Mouse (Mus musculus) embryonic stem cell, embryonic (primary cell): ENCODE data around the gene Tle4.

Source experiments
- CTCF ChIA-PET, 4 experiments: fragments of 300-600 bp in 2 of 4; fragments of 350-600 bp in 2 of 4; sonication (Branson Sonifier 250); formaldehyde crosslinking; loops; one replicate each; lab custom pipeline; 2022; ENCODE audit warnings: inconsistent platforms in 2 of 4; lab: Charles Lee
- POLR2A ChIA-PET, 4 experiments: fragments of 300-600 bp in 2 of 4; fragments of 350-600 bp in 2 of 4; sonication (Branson Sonifier 250); formaldehyde crosslinking; loops; one replicate each; lab custom pipeline; 2022; ENCODE audit warnings: antibody characterized with exemption in 4 of 4, inconsistent platforms in 1 of 4; lab: Charles Lee

Gene Tle4

DNA sequence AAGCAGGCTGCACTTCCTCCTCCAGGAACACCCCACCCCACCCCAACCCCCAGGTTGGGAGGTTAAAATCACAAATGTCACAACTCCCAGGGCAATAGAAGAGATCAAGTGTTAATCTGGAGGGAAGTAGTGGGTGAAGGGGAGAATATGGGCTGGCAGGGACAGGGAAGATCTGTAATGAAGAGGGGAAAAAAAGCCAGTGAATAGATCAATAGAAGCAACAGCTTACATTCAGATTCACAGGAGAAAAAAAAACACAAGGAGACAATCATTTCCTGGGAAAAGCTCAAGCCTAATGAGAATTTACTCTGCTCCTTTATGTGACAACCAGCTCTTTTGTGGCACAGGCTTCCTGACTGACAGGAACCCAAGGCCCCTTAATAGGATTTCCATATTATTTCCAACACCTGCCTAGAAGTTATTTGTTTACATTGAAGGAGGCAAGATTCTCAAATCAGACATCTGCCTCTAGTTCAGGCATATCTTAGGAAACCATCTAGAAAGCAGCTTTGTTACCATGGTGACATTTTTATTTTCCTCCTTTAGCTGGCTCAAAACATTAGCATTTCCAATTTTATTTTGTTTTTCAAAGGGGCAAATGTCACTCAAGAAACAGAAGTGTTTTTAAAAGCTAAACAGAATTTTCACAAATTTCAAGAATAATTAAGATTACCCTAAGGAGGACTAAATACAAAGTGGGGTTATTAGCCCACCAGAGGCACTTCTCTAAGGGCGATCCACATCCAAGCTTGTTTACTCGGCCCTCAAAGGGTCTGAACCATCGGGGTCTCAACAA lies 90.8 kb downstream of the Tle4 start:
- POLR2A ChIA-PET, result interaction anchor here in 3 of 4 experiments (0.8 to 3.7 kb wide), 9 partner anchors 11 to 166 kb away, joined by 3 to 19 read pairs (median 3); partner anchors contain the start of gene Tle4 (in 2 of the 3)
- CTCF ChIA-PET, result no interaction called here

DNA sequence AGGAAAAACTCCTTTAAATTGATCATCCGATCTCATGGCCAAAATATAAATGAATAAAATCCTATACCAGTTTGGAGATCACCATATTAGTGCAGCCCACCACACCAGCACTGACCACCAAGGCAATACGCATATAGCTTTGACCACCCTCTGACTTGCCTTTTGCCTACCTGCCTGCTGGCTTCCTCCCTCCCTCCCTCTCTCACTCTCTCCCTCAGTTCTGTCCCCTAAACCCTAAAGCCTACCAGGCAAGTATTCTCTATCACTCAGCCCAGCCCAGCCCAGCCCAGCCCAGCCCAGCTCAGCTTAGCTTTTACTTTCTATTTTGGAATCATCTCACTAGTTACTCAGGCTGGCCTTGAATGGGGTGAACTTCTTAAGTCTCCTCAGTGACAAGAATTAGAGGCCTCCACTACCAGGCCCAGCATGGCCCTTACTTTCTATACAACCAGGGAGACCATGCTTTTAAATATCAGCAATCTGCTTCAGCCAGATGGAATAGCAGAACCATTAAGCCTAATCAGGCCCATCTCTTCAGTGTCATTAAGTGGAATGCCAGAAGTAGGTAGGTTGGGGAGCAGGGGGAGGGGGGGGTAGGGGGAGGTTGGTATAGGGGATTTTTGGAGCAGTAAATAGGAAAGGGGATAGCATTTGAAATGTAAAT lies 91.8 kb downstream of the Tle4 start:
- CTCF ChIA-PET, result no interaction called here
- POLR2A ChIA-PET, result interaction anchor here in 2 of 4 experiments (0.9 to 3.7 kb wide), 6 partner anchors 10 to 92 kb away, joined by 3 to 19 read pairs (median 5); partner anchors contain the start of gene Tle4 (in 2 of the 2)

DNA sequence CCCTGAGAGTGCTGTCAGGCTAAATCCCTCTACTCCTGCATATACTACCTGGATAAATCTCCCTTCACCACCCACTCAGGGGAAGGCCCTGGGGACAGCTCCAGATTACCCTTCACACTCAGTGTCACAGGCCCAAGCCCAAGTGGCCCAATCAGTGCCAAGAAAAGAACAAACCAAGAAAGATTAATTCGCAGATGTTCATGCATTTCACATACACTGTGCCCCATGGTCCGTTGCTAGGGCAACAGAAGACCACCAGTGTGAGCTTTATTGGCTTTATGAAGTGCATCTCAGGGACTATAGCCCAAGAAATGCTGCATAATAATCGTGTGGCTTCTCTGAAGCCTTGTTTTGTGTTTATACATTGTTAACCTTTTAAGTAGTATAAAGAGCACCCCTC lies 92.5 kb downstream of the Tle4 start:
- CTCF ChIA-PET, result no interaction called here
- POLR2A ChIA-PET, result interaction anchor here in 2 of 4 experiments (0.9 to 3.7 kb wide), 6 partner anchors 9 to 93 kb away, joined by 3 to 19 read pairs (median 3); partner anchors contain the start of gene Tle4 (in 2 of the 2)

DNA sequence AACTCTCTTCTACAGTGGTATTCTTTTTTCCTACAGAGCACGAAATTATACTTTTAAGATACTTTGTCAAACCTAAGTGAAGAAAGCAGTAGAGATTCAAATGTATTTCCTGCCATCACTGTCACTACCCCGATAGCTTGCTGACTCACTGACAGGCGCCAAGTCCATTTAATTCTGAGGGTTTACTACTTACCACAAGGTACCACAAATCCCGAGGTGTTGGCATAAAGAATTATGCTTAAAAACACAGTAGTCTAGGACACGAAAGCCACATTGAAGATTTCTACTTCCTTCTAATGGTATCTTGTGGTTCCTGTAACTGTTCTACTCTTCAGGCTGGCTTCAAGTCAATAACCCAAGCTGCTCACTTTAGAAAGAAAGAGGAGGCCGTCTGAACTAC lies 94.0 kb downstream of the Tle4 start:
- ChIA-PET CTCF (no interaction called here), POLR2A (interaction anchor here in 1 of 4 experiments (1.0 kb wide), 1 partner anchor 10 kb away, joined by 3 read pairs; no protein-coding TSS in a partner anchor)

DNA sequence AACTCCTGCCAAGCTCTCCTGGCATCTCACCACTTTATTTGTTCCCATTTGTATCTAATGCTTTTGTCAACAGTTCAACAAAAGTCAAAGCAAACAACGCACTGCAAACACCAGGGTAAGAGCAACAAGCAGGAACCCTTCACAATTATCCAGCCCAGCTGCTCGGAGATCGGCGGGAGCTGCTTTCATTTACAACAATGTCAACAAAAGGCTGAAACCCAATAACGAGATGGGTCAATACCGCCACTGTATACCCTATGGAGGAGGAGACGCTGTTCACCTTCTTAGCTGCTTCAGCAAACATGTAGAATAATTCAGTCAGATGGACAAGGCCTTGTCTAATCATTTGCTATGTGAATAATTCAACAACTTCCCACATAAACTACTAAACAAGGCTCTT lies 95.6 kb downstream of the Tle4 start:
- ChIA-PET POLR2A (interaction anchor here in 1 of 4 experiments (1.1 to 1.3 kb wide), 4 partner anchors 11 to 205 kb away, joined by 3 to 4 read pairs (median 3); no protein-coding TSS in a partner anchor), CTCF (no interaction called here)

DNA sequence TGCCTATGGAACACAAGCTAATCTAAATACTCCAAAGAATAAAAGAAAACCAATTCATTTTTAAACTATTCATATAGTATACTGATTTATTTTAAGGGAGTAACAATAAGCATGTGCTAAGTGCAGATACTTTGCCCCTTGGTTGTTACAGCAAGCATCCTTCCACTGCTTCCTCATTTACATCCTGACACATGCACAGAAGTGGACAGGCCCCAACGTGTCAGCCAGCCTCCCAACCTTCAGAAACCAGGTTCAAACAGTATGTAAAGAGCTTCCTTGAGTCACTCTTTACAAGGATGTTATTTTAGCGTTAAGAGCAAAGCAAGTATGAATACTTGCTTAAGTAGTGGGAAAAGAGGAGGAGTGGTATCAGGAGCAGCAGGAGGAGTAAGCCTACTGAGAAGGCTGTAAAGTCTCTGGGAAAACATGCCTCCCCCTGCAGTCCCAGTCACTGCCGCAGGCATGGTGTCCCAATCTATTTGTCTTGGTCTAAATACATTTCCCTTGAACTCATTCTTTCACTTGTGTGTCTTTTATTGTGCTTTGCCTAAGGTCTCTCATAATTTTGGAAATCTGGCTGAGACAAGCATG lies 97.9 kb downstream of the Tle4 start:
- ChIA-PET POLR2A (interaction anchor here in 1 of 4 experiments (0.8 to 2.0 kb wide), 5 partner anchors 12 to 97 kb away, joined by 3 to 8 read pairs (median 3); partner anchors contain the start of gene Tle4), CTCF (interaction anchor here in 2 of 4 experiments (0.6 to 1.5 kb wide), 2 partner anchors 50 to 129 kb away, joined by 3 to 8 read pairs; no protein-coding TSS in a partner anchor)

DNA sequence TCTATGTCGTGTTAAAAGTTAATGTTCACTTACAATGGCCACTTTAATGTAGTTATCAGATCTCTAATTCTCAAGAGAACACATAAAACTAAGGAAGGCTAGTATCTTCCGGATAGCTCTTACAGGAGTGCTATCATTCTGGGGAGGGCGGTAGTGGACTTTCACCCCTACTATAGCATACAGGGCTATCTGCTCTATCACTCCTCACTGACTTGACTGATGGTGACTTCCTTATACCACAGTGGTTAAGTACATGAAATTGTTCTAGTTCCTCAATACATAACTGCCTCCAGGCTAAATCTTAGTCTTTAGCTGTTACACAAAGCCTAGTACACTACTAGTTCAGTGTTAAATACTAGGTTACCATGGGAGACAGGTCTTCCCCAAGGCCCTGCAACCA lies 104.8 kb downstream of the Tle4 start:
- POLR2A ChIA-PET, result no interaction called here
- CTCF ChIA-PET, result no interaction called here

DNA sequence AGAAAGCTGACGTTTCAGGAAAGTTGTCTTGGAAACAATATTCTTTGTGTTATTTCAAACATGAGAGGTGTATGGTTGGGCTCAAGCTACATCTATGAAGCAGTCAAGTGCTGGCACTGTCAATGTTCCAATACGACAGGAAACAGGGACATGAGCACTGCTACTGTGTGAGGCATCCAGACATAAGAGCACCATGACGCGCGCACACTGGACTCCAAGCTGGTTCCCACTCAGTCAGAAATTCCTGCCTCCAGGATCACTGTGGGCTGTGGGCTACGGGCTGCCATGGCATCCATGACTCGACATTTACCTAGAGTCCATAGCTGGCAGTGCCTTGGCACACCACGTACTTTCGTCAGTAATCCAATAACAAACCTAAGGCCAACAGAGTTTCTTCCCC lies 110.7 kb downstream of the Tle4 start:
- ChIA-PET POLR2A (interaction anchor here in 2 of 4 experiments (0.6 to 3.2 kb wide), 8 partner anchors 10 to 111 kb away, joined by 3 to 11 read pairs (median 4); partner anchors contain the start of gene Tle4 (in 2 of the 2)), CTCF (no interaction called here)

DNA sequence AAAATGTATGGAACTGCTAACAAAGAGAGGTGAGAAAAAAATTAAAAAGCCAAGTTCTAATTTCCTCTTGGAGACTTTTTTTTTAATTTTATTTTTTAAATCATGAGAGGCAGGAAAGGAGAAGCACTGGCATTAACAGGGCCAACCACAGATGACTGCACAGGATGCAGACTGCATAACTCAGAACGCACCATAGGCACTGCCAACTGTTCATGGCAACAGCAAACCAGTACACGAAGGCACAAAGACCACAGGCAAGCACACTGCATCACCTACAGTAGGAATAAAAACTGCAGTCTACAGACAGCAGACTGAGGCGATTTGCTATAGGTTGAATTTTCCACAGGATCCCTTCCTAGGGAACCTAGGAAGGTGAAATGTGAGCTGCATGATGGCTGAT lies 112.7 kb downstream of the Tle4 start:
- CTCF ChIA-PET, result no interaction called here
- POLR2A ChIA-PET, result interaction anchor here in 1 of 4 experiments (0.6 to 1.6 kb wide), 4 partner anchors 22 to 954 kb away, joined by 3 to 4 read pairs (median 3); no protein-coding TSS in a partner anchor

DNA sequence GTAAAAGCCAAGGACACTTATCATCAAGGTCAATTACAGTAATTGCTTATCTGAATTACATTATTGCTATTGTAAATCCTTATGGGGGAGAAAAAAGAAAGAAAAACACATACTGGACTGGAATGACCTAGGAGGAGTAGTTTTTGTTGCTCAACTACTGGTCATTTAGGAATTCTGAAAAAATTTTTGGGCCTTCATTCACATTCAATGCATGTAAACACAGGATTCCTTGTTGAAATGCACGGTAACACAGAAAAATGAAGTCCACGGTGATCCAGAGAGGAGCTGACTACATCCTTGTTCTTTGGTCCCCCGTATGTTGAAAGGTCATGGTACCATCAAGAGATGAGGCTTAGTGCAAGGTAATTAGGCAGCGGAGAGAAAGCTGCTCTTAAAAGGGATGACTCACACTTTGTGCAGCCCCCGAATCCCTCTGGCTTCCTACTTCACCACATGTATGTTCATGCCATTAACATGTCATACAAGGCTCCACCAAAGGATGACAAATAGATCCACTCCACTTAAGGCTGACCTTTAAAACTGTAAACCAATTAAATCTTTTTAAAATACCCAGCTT lies 115.2 kb downstream of the Tle4 start:
- CTCF ChIA-PET, result no interaction called here

DNA sequence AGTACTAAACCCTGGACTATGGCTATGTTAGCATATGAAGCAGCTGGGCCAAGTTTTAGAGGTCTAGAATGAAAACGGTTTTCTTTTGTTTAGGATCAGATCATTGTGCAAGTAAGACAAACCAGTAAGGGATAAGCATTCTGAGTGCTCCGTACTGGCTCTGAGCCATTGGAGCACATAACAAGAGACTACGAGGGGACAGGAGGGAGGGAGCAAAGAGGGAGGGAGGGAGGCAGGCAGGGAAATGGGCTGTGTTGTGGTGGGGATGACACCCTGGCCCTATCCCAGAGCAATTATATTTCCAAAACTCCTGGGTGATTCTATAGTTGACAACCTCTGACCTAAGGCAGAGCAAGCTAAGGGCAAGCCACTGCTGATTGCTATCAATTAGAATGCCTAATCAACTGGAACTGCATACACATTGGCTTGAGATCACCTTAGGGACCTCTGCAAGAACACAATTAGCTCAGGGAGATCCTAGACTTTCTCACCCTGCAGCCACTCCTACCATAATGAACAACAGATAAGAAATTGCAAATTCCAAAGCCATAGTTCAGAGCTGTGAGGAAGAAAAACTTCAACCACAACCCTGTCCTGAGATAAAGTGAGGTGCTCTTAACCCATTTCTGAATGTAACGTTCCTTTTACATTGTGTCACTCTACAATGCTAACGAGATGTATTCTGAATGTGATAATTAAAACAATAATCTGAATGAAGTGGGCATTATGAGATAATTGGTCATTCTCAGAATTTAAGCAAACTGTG lies 115.9 kb downstream of the Tle4 start:
- CTCF ChIA-PET, result no interaction called here
- POLR2A ChIA-PET, result interaction anchor here in 2 of 4 experiments (0.5 to 1.1 kb wide), 2 partner anchors 102 to 1443 kb away, joined by 4 read pairs; no protein-coding TSS in a partner anchor

More for the DNA sequence above, 115.2 kb downstream of the Tle4 start:
- POLR2A ChIA-PET, result interaction anchor here in 2 of 4 experiments (0.5 to 1.1 kb wide), 5 partner anchors 13 to 1442 kb away, joined by 3 to 4 read pairs (median 4); no protein-coding TSS in a partner anchor

DNA sequence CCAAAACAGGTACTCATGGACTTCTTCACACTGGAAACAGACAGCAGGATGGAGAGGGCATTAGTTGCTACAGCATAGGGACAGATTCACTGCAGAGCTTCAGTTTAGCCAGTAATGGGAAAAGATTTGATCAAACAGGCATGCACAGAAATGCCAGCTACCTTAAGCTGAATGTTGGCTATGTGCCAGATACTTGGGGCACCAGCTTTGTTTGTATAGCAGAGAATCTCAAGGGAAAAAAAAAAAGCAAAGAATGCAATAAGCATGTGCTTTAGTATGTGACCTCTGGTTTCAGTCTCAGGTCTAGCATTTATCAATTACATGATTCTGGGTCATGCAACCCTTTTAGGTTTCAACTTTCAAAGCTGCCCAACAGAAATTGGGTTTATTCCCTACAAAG lies 118.1 kb downstream of the Tle4 start:
- POLR2A ChIA-PET, result interaction anchor here in 1 of 4 experiments (1.0 to 2.4 kb wide), 5 partner anchors 9 to 13 kb away, joined by 3 to 11 read pairs (median 3); no protein-coding TSS in a partner anchor

DNA sequence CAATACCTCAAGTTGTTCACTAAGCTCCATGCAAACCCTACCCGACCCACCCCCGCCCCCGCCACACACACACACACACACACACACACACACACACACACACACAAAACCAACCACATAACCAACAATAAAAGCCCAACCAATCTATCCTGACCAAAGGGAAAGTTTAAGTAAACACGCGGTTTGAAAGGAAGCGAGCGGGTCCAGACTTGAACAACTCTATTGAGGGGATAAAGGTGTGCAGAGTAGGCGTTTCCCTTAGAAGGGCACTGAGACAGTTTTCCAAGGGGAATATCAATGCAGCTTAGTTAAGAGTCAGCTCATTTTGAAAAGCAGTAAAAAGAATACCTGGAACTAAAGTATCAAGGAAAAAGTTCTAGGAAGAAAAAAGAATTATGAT lies 128.5 kb downstream of the Tle4 start:
- ChIA-PET CTCF (interaction anchor here in 1 of 4 experiments (0.5 to 0.6 kb wide), 2 partner anchors 9 to 15 kb away, joined by 3 to 6 read pairs; no protein-coding TSS in a partner anchor), POLR2A (interaction anchor here in 2 of 4 experiments (0.7 to 5.2 kb wide), 6 partner anchors 11 to 129 kb away, joined by 3 to 24 read pairs (median 3); partner anchors contain the start of gene Tle4 (in 1 of the 2))

More for the DNA sequence above, 118.1 kb downstream of the Tle4 start:
- CTCF ChIA-PET, result interaction anchor here in 1 of 4 experiments (0.6 kb wide), 1 partner anchor 294 kb away, joined by 5 read pairs; no protein-coding TSS in a partner anchor

DNA sequence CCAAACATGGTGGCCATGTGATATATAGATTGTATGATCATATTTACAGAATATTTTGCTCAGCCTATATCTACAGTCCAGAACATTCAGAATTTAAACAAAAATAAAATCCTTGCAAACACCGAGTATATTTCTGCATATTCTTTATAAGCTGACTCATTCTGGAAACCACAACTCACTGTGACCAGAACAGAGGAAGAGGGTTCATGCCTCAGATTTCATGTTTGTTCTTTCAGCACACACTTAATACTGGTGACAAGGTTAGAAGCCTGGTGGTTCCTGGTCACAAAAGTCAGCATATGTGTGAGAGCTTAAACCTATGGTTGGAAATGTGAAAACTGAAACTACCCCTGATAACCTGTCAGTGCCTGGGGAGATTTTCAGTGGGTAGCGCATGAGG lies 129.1 kb downstream of the Tle4 start:
- POLR2A ChIA-PET, result interaction anchor here in 2 of 4 experiments (0.7 to 5.2 kb wide), 7 partner anchors 9 to 129 kb away, joined by 3 to 24 read pairs (median 4); partner anchors contain the start of gene Tle4 (in 1 of the 2)
- CTCF ChIA-PET, result no interaction called here

DNA sequence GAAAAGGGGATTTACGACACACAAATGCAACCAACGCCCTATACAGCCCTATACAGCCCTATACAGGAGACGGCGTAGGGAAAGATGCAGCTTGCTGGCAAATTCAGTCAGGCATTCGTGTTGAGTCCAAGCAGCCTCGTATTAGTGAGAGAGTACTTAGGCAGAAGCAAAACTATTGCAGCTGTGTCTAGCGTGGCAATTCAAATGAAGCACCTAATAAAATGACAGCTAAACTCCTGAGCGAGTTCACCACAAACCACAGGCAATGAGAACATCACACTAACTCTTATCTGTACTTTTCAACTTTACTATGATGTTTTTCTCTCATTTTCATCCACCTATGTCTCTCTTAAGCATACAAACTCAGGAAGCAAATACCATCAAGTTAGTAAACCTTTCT lies 131.8 kb downstream of the Tle4 start:
- ChIA-PET POLR2A (interaction anchor here in 1 of 4 experiments (1.0 to 1.1 kb wide), 4 partner anchors 9 to 14 kb away, joined by 3 to 4 read pairs (median 3); no protein-coding TSS in a partner anchor), CTCF (no interaction called here)

DNA sequence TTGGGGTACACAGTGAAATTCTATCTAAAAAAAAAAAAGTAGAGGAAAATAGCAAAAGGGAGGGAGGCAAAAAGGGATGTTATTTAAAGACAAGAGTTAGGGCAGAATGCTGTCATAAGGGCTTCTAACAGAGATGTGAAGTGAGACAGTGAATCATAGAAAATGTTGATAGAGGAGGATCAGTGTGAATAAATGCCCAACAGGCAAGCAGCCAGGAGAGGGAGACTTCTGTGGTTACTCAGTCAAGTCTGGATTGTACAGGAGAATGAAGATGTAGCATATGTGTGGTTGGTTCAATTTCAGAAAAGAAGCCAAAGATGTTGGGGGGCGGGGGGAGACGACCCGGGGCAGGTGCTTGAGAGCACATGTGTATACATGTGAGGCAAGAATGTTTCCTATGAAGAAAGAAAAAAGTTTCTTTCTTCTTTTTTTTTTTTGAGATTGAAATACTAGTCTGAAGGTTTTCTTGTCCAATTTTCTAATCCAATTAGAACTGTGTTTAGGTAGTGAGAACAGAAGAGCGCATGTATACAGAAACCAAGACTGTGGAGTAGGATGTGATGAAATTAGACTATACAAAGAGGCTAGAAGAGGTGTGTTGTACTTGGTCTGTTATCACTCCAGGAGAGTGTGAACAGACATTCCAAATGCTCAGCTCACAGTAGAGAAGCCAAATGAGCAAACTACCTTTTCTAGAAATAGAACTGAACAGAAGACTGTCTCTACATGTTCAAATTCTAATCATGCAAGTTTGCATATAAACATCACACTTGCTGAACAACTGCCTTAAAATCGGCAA lies 134.4 kb downstream of the Tle4 start:
- POLR2A ChIA-PET, result interaction anchor here in 1 of 4 experiments (0.6 to 0.7 kb wide), 2 partner anchors 27 to 50 kb away, joined by 3 to 4 read pairs; no protein-coding TSS in a partner anchor

More for the DNA sequence above, 134.4 kb downstream of the Tle4 start:
- CTCF ChIA-PET, result no interaction called here
